14 mouse cellular contexts compared by ENCODE assay signal in genomic region chr6:99632121-99632980, GRCm38 (mm10). TPM values are rescaled to one million over a fixed set of nuclear protein-coding genes. Genes with fewer than 3 reads are reported as not detected.
DNase-seq lines count a peak whose midpoint lies in the region; ATAC-seq and TF ChIP-seq lines count a peak whose summit lies in the region.
"Had no signal": no experiment of that assay in that cellular context is flagged by ENCODE, and none has a peak within 500 bp of the region (broad histone marks: within the 10 kb centered on the region; RNA-seq: fewer than 3 reads in every experiment).

No protein-coding gene starts in this region.

- H3K27me3 ChIP-seq in heart, adult 2 months (ENCODE audit: control insufficient read depth, insufficient read depth, low read length): no peaks in the 10 kb centered on the region
- H3K27me3 ChIP-seq in heart, embryonic 12.5 days (replicated peaks): no peaks in the 10 kb centered on the region; the same call in 1 of the 2 replicates
- no peaks in the 10 kb centered on the region for H3K27me3 ChIP-seq in lung, embryonic 15.5 days
- no peaks in the 10 kb centered on the region for H3K27me3 ChIP-seq in embryonic facial prominence, embryonic 10.5 days (replicated peaks; ENCODE audit: low read depth, poor library complexity, severe bottlenecking)
- H3K27me3 ChIP-seq: neural tube, embryonic 12.5 days had no signal

- ATAC-seq in heart, embryonic 12.5 days (ENCODE audit: insufficient number of reproducible peaks, low FRiP score): no peak
- ATAC-seq in lung, embryonic 15.5 days (ENCODE audit: borderline replicate concordance, extremely low read depth, low FRiP score, low TSS enrichment): 0 out of 2 replicates have a peak, but pooled peaks have one; percentile 39
- ATAC-seq: CD4-positive, CD25-positive, alpha-beta regulatory T cell, adult 4 months; forebrain, embryonic 16.5 days had no signal

- intact Hi-C loops in heart, adult 2 months (cut with DNase I): no loop called here
- intact Hi-C loops in left cerebral cortex, postnatal 14 days (cut with DNase I): no loop called here

- TF ChIP-seq EP300 in heart, adult 2 months (IDR thresholded peaks at IDR 0.05; ENCODE audit: insufficient read depth, low read depth, low read length): no peak

- H3K9me3 ChIP-seq in heart, embryonic 12.5 days (replicated peaks): no peaks in the 10 kb centered on the region
- H3K9me3 ChIP-seq in lung, embryonic 15.5 days: no peaks in the 10 kb centered on the region
- H3K9me3 ChIP-seq in embryonic facial prominence, embryonic 10.5 days: no peaks in the 10 kb centered on the region
- H3K9me3 ChIP-seq: hindbrain, embryonic 15.5 days; neural tube, embryonic 12.5 days had no signal

- H3K79me2 ChIP-seq in heart, adult 2 months (replicated peaks; ENCODE audit: control insufficient read depth, insufficient read depth, low read length): no peaks in the 10 kb centered on the region

- WGBS in heart, adult 2 months: 74% methylated on average over 32 of the region's 32 CpGs
- WGBS in heart, embryonic 12.5 days: 66% methylated on average over 32 of the region's 32 CpGs
- WGBS in lung, embryonic 15.5 days: 62% methylated on average over 32 of the region's 32 CpGs
- 89% methylated on average over 32 of the region's 32 CpGs for WGBS in embryonic facial prominence, embryonic 10.5 days

- no peak overlapping the region for H3K9ac ChIP-seq in heart, adult 2 months (ENCODE audit: low read depth, low read length)
- H3K9ac ChIP-seq in heart, embryonic 12.5 days: no peak overlapping the region
- H3K9ac ChIP-seq in lung, embryonic 15.5 days: no peak overlapping the region
- H3K9ac ChIP-seq: hindbrain, embryonic 15.5 days; neural tube, embryonic 12.5 days had no signal

- H3K4me2 ChIP-seq in heart, embryonic 12.5 days: no peak overlapping the region
- H3K4me2 ChIP-seq in lung, embryonic 15.5 days: no peak overlapping the region
- H3K4me2 ChIP-seq: hindbrain, embryonic 15.5 days; neural tube, embryonic 12.5 days had no signal

- no peaks in the 10 kb centered on the region for H3K4me1 ChIP-seq in heart, adult 2 months (ENCODE audit: control insufficient read depth, insufficient read depth, low read length)
- H3K4me1 ChIP-seq in heart, embryonic 12.5 days (replicated peaks): no peaks in the 10 kb centered on the region
- H3K4me1 ChIP-seq in lung, embryonic 15.5 days: no peaks in the 10 kb centered on the region; the same call in 1 of the 2 replicates
- H3K4me1 ChIP-seq in embryonic facial prominence, embryonic 10.5 days: 0 out of 2 replicates have a peak, but pooled peaks cover 5% of the 10 kb centered on the region
- H3K4me1 ChIP-seq: hindbrain, embryonic 15.5 days; neural tube, embryonic 12.5 days had no signal

- TF ChIP-seq POLR2A in heart, adult 2 months (IDR thresholded peaks at IDR 0.05; ENCODE audit: insufficient read depth, low read depth, low read length): no peak

- H3K36me3 ChIP-seq in heart, adult 2 months (ENCODE audit: control insufficient read depth, insufficient read depth, low read length): no peaks in the 10 kb centered on the region
- peaks cover 2% of the 10 kb centered on the region; the same call in 1 of the 2 replicates for H3K36me3 ChIP-seq in heart, embryonic 12.5 days
- peaks cover 17% of the 10 kb centered on the region for H3K36me3 ChIP-seq in lung, embryonic 15.5 days
- H3K36me3 ChIP-seq in embryonic facial prominence, embryonic 10.5 days (replicated peaks): peaks cover 40% of the 10 kb centered on the region
- H3K36me3 ChIP-seq: hindbrain, embryonic 15.5 days had no signal

- DNase-seq in heart, adult 2 months: peak; percentile 30 to 53
- peak; percentile 39 for DNase-seq in urinary bladder, postnatal 14 days (ENCODE audit: low spot score)
- DNase-seq in urinary bladder, adult 18-20 months (ENCODE audit: low spot score in 2 of 2): no peak
- no peak for DNase-seq in left cerebral cortex, postnatal 14 days (ENCODE audit: low spot score in 2 of 2)
- DNase-seq in embryonic facial prominence, embryonic 10.5 days (ENCODE audit: low spot score): no peak
- DNase-seq: cerebellum, adult 8-10 months; kidney, adult 9 months had no signal

- no peak for TF ChIP-seq CTCF in heart, adult 2 months (IDR thresholded peaks at IDR 0.05)

- H3K4me3 ChIP-seq in heart, adult 2 months: no peak overlapping the region
- no peak overlapping the region for H3K4me3 ChIP-seq in heart, embryonic 12.5 days
- H3K4me3 ChIP-seq in lung, embryonic 15.5 days: no peak overlapping the region
- H3K4me3 ChIP-seq in embryonic facial prominence, embryonic 10.5 days: no peak overlapping the region
- H3K4me3 ChIP-seq: hindbrain, embryonic 15.5 days; left cerebral cortex, adult 2 months; neural tube, embryonic 12.5 days had no signal

- no peak overlapping the region for H3K27ac ChIP-seq in heart, adult 2 months
- H3K27ac ChIP-seq in heart, embryonic 12.5 days (ENCODE audit: poor library complexity, severe bottlenecking): no peak overlapping the region
- no peak overlapping the region for H3K27ac ChIP-seq in lung, embryonic 15.5 days
- H3K27ac ChIP-seq in embryonic facial prominence, embryonic 10.5 days (replicated peaks): no peak overlapping the region
- H3K27ac ChIP-seq: hindbrain, embryonic 15.5 days; left cerebral cortex, adult 2 months; neural tube, embryonic 12.5 days had no signal

RNA-seq across cellular contexts. Expression of gene Eif4e3, which starts 34.2 kb away (rescaled TPM):
- total RNA-seq in heart, adult 2 months (2021): 10 to 100 TPM; 36.6 to 45.8 TPM
- 24.2 and 43.5 TPM in 2 replicates for polyA plus RNA-seq in heart, adult 2 months (2012; rRNA removed)
- 5.6 and 5.7 TPM in 2 replicates for polyA plus RNA-seq in heart, embryonic 12.5 days (2016; fragmentation: Nextera tagmentation; extraction: Ambion mirVana)
- polyA plus RNA-seq in lung, embryonic 15.5 days (2015; fragmentation: Nextera tagmentation; extraction: Ambion mirVana): 26.6 and 27.6 TPM in 2 replicates
- 10 to 100 TPM; 14.1 to 14.2 TPM for total RNA-seq in left cerebral cortex, postnatal 14 days (2021)
- polyA plus RNA-seq in embryonic facial prominence, embryonic 10.5 days (2016; fragmentation: Nextera tagmentation; extraction: Ambion mirVana): 14.2 and 16.5 TPM in 2 replicates

RNA-seq across cellular contexts. Expression of gene Gm20696, which starts 34.2 kb away (rescaled TPM):
- total RNA-seq in heart, adult 2 months (2021): 1 to 10 TPM; 1.4 to 1.7 TPM
- polyA plus RNA-seq in heart, adult 2 months (2012; rRNA removed): 0.61 and 0.85 TPM in 2 replicates
- polyA plus RNA-seq in heart, embryonic 12.5 days (2016; fragmentation: Nextera tagmentation; extraction: Ambion mirVana): 2.6 and 2.7 TPM in 2 replicates
- polyA plus RNA-seq in lung, embryonic 15.5 days (2015; fragmentation: Nextera tagmentation; extraction: Ambion mirVana): 3.5 and 3.8 TPM in 2 replicates
- 1 to 10 TPM; 5.3 to 6.3 TPM for total RNA-seq in left cerebral cortex, postnatal 14 days (2021)
- 3.1 and 4.5 TPM in 2 replicates for polyA plus RNA-seq in embryonic facial prominence, embryonic 10.5 days (2016; fragmentation: Nextera tagmentation; extraction: Ambion mirVana)

Comparison
In these comparisons a context has a peak if more than half of its experiments do, and no peak if none do; other contexts are left out.
1. DNase-seq: peak in heart, adult 2 months (2 of 2) and urinary bladder, postnatal 14 days (single experiment); none in urinary bladder, adult 18-20 months (0 of 2), left cerebral cortex, postnatal 14 days (0 of 2) and embryonic facial prominence, embryonic 10.5 days (single experiment).